Mouse (Mus musculus) midbrain, embryonic 12.5 days (tissue): ENCODE results near the gene Serpine2. TPM values are rescaled to one million over a fixed set of nuclear protein-coding genes. Genes with fewer than 3 reads are reported as not detected.
A peak's percentile ranks its signal among the peaks of the same experiment; 100 is the strongest.

Experiments
- ATAC-seq: fragments of 200-750 bp; cut with Nextera tagmentation; 2 replicates; pipeline ENCODE4 v1.8.0; 2017; ENCODE audit warnings: low read depth, moderate TSS enrichment, moderate library complexity; ENCODE audit not compliant: low FRiP score
- H3K27ac ChIP-seq: fragments of 300-500 bp; sonication (generic); replicated peaks from 2 replicates; pipeline ENCODE4 v1.5.1; 2016; ENCODE audit warnings: mild to moderate bottlenecking
- H3K27me3 ChIP-seq: fragments of 300-500 bp; sonication (generic); 2 replicates; pipeline ENCODE4 v1.6.1; 2016; ENCODE audit warnings: mild to moderate bottlenecking
- H3K36me3 ChIP-seq: fragments of 300-500 bp; sonication (generic); 2 replicates; pipeline ENCODE4 v1.6.1; 2016
- H3K4me1 ChIP-seq: fragments of 300-500 bp; sonication (generic); 2 replicates; pipeline ENCODE4 v1.6.1; 2016
- H3K4me2 ChIP-seq: fragments of 300-500 bp; sonication (generic); replicated peaks from 2 replicates; pipeline ENCODE4 v1.6.1; 2016; ENCODE audit warnings: mild to moderate bottlenecking, moderate library complexity
- H3K4me3 ChIP-seq: fragments of 300-500 bp; sonication (generic); 2 replicates; pipeline ENCODE4 v1.5.1; 2016; ENCODE audit warnings: mild to moderate bottlenecking
- H3K9ac ChIP-seq: fragments of 300-500 bp; sonication (generic); replicated peaks from 2 replicates; pipeline ENCODE4 v1.6.1; 2016; ENCODE audit warnings: mild to moderate bottlenecking, moderate library complexity
- H3K9me3 ChIP-seq: fragments of 300-500 bp; sonication (generic); 2 replicates; pipeline ENCODE4 v1.6.1; 2016; ENCODE audit warnings: mild to moderate bottlenecking
- WGBS: fragments of 180-500 bp; shearing (Covaris S2); methylation state at CpG from one replicate; pipeline ENCODE4 v1.1.7; 2016; 5-methylcytosine and 5-hydroxymethylcytosine counted together
- polyA plus RNA-seq: library from polyadenylated mRNA; unstranded; fragments of >200 nt; fragmentation: Nextera tagmentation; extraction: Ambion mirVana; gene quantifications from 2 replicates; pipeline ENCODE4 v1.2.1, GENCODE M21; 2016

Gene Serpine2
- polyA plus RNA-seq, 1 experiment from 2014 or later, result 78.8 TPM

DNA sequence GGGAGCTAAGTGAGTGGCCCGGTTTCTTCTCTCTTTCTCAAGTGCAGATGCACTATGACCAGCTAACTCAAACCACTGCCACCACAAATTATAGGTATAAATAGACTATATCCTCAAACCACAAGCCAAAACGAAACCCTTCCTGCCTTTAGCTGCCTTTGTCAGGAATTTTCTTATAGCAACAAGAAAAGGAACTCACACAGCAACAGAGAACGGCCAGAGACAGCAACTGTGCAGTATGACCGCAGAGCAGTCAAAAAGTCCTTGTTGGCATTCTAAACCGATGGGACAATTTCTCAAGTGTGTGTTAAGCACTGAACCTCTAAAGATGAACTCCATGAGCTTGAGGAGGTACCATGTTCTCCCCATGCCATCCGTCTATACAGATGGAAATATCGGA, 57.4 kb downstream of the Serpine2 start:
- WGBS, result 90% methylated on average over 7 of the region's 7 CpGs
- ATAC-seq, result no peak
- no peaks in the 10 kb centered on the region for H3K36me3 ChIP-seq
- no peaks in the 10 kb centered on the region for H3K4me1 ChIP-seq
- no peak overlapping the region for H3K4me2 ChIP-seq
- no peaks in the 10 kb centered on the region for H3K27me3 ChIP-seq
- no peaks in the 10 kb centered on the region for H3K9me3 ChIP-seq
- no peak overlapping the region for H3K27ac ChIP-seq
- no peak overlapping the region for H3K9ac ChIP-seq
- no peak overlapping the region for H3K4me3 ChIP-seq

- Histone ChIP-seq H3K4me3 (no peak overlapping the region), H3K36me3 (no peaks in the 10 kb centered on the region), H3K4me2 (no peak overlapping the region), H3K9ac (no peak overlapping the region), H3K9me3 (no peaks in the 10 kb centered on the region), H3K27ac (no peak overlapping the region), H3K4me1 (no peaks in the 10 kb centered on the region), H3K27me3 (no peaks in the 10 kb centered on the region)
- 80% methylated on average over 11 of the region's 11 CpGs for WGBS
- 0 out of 2 replicates have a peak, but pooled peaks have one; percentile 30 for ATAC-seq
Observed at GRCm38 (mm10) chr1:79802858-79803427, 58.0 kb downstream of the Serpine2 start.

DNA sequence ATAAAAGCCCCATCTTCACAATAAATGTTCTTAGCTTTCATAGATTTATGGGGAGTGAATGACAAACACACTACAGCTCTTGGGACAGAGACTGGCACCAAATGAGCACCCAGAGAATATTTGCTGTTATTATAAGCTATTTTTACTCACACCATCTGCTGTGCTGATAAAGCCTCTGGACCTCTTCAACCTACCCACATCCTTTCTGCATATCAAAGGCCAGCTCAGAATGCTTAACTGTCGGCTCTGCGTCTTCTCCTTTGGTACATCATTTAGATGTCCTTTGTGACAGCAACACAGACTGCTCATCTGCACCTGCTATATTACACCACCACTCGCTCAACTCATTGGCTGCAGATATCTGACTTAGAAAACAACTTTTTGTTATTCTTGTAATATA, 63.9 kb downstream of the Serpine2 start:
- no peak overlapping the region for H3K4me2 ChIP-seq
- no peak overlapping the region for H3K9ac ChIP-seq
- no peaks in the 10 kb centered on the region for H3K9me3 ChIP-seq
- H3K36me3 ChIP-seq, result no peaks in the 10 kb centered on the region
- no peak overlapping the region for H3K27ac ChIP-seq
- 88% methylated on average over 3 of the region's 3 CpGs for WGBS
- H3K27me3 ChIP-seq, result no peaks in the 10 kb centered on the region
- no peak for ATAC-seq
- no peaks in the 10 kb centered on the region for H3K4me1 ChIP-seq
- H3K4me3 ChIP-seq, result no peak overlapping the region

DNA sequence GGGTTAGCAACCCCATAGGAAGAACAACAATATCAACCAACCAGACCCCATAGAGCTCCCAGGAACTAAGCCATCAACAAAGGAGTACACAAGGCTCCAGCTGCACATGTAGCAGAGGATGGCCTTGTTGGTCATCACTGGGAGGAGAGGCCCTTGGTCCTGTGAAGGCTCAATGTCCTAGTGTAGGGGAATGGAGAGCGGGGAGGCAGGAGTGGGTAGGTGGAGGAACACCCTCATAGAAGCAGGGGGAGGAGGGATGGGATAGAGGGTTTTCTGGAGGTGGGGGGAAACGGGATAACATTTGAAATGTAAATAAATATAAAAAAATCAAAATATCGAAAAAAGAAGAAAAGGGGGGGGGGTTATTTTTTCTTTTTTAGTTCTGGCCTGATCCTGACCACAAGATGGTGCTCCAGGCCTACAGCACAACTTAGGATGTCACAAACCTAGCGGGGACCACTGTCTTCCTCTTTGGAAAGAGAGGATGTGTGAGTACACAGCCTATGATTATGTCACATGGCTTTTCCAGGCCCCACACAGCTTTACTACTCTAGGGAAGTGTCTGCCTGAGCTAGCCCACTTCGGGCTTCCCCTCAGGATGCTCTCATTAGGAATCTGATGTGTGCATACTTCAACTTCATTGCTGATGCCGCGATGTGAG, 74.6 kb downstream of the Serpine2 start:
- H3K9ac ChIP-seq, result no peak overlapping the region
- peaks cover 23% of the 10 kb centered on the region for H3K36me3 ChIP-seq
- H3K4me2 ChIP-seq, result no peak overlapping the region
- WGBS, result 74% methylated on average over 7 of the region's 7 CpGs
- H3K27ac ChIP-seq, result no peak overlapping the region
- no peaks in the 10 kb centered on the region for H3K9me3 ChIP-seq
- H3K27me3 ChIP-seq, result no peaks in the 10 kb centered on the region
- no peak overlapping the region for H3K4me3 ChIP-seq
- peak; percentile 68; the same call in 1 of the 2 replicates for ATAC-seq
- H3K4me1 ChIP-seq, result no peaks in the 10 kb centered on the region

- H3K27me3 ChIP-seq, result no peaks in the 10 kb centered on the region
- no peak overlapping the region for H3K4me3 ChIP-seq
- no peak for ATAC-seq
- 88% methylated on average over 3 of the region's 3 CpGs for WGBS
- no peak overlapping the region for H3K9ac ChIP-seq
- H3K4me1 ChIP-seq, result 0 out of 2 replicates have a peak, but pooled peaks cover 2% of the 10 kb centered on the region
- H3K9me3 ChIP-seq, result no peaks in the 10 kb centered on the region
- no peak overlapping the region for H3K4me2 ChIP-seq
- H3K36me3 ChIP-seq, result peaks cover 54% of the 10 kb centered on the region
- no peak overlapping the region for H3K27ac ChIP-seq
Observed at GRCm38 (mm10) chr1:79782433-79782832, 78.5 kb downstream of the Serpine2 start.

GRCm38 (mm10) chr1:79778011-79778410, 83.0 kb downstream of the Serpine2 start:
- Histone ChIP-seq H3K4me1 (peaks cover 6% of the 10 kb centered on the region), H3K36me3 (peaks cover 47% of the 10 kb centered on the region), H3K9ac (no peak overlapping the region), H3K9me3 (no peaks in the 10 kb centered on the region), H3K4me3 (no peak overlapping the region), H3K27ac (no peak overlapping the region), H3K4me2 (no peak overlapping the region), H3K27me3 (no peaks in the 10 kb centered on the region)
- no peak for ATAC-seq
- WGBS, result 94% methylated on average over 11 of the region's 11 CpGs

GRCm38 (mm10) chr1:79775927-79776458, 85.0 kb downstream of the Serpine2 start, which contains the start of the genes Mrpl44 and Wdfy1:
Mrpl44 (plus strand) TSS chr1:79776018.
Wdfy1 (minus strand) TSS chr1:79776143.
- Histone ChIP-seq H3K4me1 (peaks cover 6% of the 10 kb centered on the region), H3K36me3 (peaks cover 27% of the 10 kb centered on the region), H3K27ac (peak within 1 kb of the TSS; percentile 89), H3K27me3 (no peaks in the 10 kb centered on the region), H3K4me3 (peak within 1 kb of the TSS; percentile 80), H3K9ac (peak within 1 kb of the TSS; percentile 84), H3K9me3 (no peaks in the 10 kb centered on the region), H3K4me2 (peak within 1 kb of the TSS; percentile 64)
- ATAC-seq, result peak; percentile 100
- WGBS, result under 1% methylated on average over 38 of the region's 38 CpGs

GRCm38 (mm10) chr1:79774164-79774780, 86.7 kb downstream of the Serpine2 start:
- Histone ChIP-seq H3K27ac (no peak overlapping the region), H3K36me3 (peaks cover 10% of the 10 kb centered on the region), H3K27me3 (no peaks in the 10 kb centered on the region), H3K9ac (no peak overlapping the region), H3K4me2 (no peak overlapping the region), H3K4me1 (peaks cover 6% of the 10 kb centered on the region), H3K4me3 (no peak overlapping the region), H3K9me3 (no peaks in the 10 kb centered on the region)
- no peak for ATAC-seq
- 78% methylated on average over 4 of the region's 4 CpGs for WGBS

DNA sequence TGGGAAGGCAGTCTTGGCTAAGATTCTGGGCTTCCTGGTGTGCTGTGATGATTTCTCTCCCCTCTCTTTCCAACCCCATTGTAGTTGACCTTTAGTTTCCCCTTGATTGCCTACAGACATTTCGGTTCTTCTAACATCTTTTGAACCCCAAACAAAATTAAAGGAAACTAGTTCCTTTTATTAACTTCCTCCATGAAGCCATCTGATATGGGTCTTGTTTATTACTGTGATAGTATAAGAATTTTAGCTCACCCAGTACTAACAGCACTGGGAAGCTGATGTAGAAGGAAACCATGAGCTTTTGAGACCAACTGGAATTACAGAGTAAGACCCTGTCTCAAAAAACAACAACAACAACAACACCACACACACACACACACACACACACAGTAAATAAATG, 92.7 kb downstream of the Serpine2 start:
- no peak for ATAC-seq
- Histone ChIP-seq H3K4me3 (no peak overlapping the region), H3K27ac (no peak overlapping the region), H3K9ac (no peak overlapping the region), H3K4me1 (no peaks in the 10 kb centered on the region), H3K27me3 (no peaks in the 10 kb centered on the region), H3K9me3 (no peaks in the 10 kb centered on the region), H3K36me3 (no peaks in the 10 kb centered on the region), H3K4me2 (no peak overlapping the region)
- WGBS, result 70% methylated on average over 1 of the region's 1 CpGs

DNA sequence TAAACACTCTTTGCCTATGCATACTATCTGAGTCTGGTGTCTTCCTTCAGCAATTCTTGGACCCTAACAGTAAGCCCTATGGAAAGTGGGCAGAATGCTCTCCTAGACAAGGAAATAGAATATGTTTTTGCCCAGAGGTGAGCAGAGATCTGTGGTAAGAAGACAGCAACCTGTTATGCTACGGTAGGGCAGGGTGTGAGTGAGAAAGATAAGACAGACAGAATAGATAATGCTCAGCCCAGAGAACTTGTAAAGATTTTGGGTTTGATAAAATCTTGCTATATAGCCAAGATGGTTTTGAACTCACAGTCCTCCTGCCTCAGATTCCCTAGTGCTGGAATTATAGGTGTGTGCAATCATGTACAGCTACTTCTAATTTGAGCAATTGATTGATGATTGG, 96.5 kb downstream of the Serpine2 start:
- Histone ChIP-seq H3K27me3 (no peaks in the 10 kb centered on the region), H3K4me1 (peaks cover 14% of the 10 kb centered on the region), H3K36me3 (no peaks in the 10 kb centered on the region), H3K4me2 (no peak overlapping the region), H3K27ac (no peak overlapping the region), H3K4me3 (no peak overlapping the region), H3K9ac (no peak overlapping the region), H3K9me3 (no peaks in the 10 kb centered on the region)
- ATAC-seq, result no peak
- WGBS, result 100% methylated on average over 1 of the region's 1 CpGs

GRCm38 (mm10) chr1:79764031-79764430, 96.9 kb downstream of the Serpine2 start:
- H3K27ac ChIP-seq, result no peak overlapping the region
- no peaks in the 10 kb centered on the region for H3K36me3 ChIP-seq
- no peaks in the 10 kb centered on the region for H3K9me3 ChIP-seq
- H3K27me3 ChIP-seq, result no peaks in the 10 kb centered on the region
- peaks cover 17% of the 10 kb centered on the region for H3K4me1 ChIP-seq
- no peak overlapping the region for H3K4me2 ChIP-seq
- no peak overlapping the region for H3K4me3 ChIP-seq
- no peak overlapping the region for H3K9ac ChIP-seq
- ATAC-seq, result no peak
- WGBS, result 88% methylated on average over 2 of the region's 2 CpGs
